Mouse (Mus musculus): ENCODE results near the gene Pias4. TPM values are rescaled to one million over a fixed set of nuclear protein-coding genes. Genes with fewer than 3 reads are reported as not detected.
"Not testable (repeated sequence)": the region's sequence is repeated elsewhere in the genome, so short reads cannot be mapped to it uniquely, and the experiment has no call there.

Pias4 gene
- 52.5 and 54.4 TPM in 2 replicates for polyA plus RNA-seq (2015; fragmentation: Nextera tagmentation; extraction: Ambion mirVana)

- Histone ChIP-seq H3K9ac (ENCODE audit: low read depth, low read length) (peak within 1 kb of the TSS; percentile 88), H3K4me2 (ENCODE audit: low read depth, low read length) (peak within 1 kb of the TSS; percentile 81), H3K4me3 (ENCODE audit: low read length) (peak within 1 kb of the TSS; percentile 92), H3K27ac (ENCODE audit: low read length) (peak within 1 kb of the TSS; percentile 84), H3K27me3 (replicated peaks; ENCODE audit: control insufficient read depth, insufficient read depth, low read length) (no peaks in the 10 kb centered on the region), H3K4me1 (ENCODE audit: control insufficient read depth, insufficient read depth, low read length) (peaks cover 27% of the 10 kb centered on the region), H3K36me3 (ENCODE audit: control insufficient read depth, insufficient read depth, low read length) (peaks cover 6% of the 10 kb centered on the region; the same call in 1 of the 2 replicates), H3K9me3 (ENCODE audit: control insufficient read depth, low read length) (no peaks in the 10 kb centered on the region)
- ATAC-seq: peak; percentile 89
- WGBS: under 1% methylated on average over 58 of the region's 64 CpGs
These were observed at the start of gene Pias4 for GRCm38 (mm10) chr10:81167200-81168086. Gene Pias4, minus strand, starts transcription at chr10:81167923.

- not testable (repeated sequence) for H3K4me1 ChIP-seq (ENCODE audit: control insufficient read depth, insufficient read depth, low read length); ATAC-seq; H3K36me3 ChIP-seq (ENCODE audit: control insufficient read depth, insufficient read depth, low read length); H3K4me2 ChIP-seq (ENCODE audit: low read depth, low read length); H3K4me3 ChIP-seq (ENCODE audit: low read length); H3K27me3 ChIP-seq (replicated peaks; ENCODE audit: control insufficient read depth, insufficient read depth, low read length); H3K9ac ChIP-seq (ENCODE audit: low read depth, low read length); H3K27ac ChIP-seq (ENCODE audit: low read length); H3K9me3 ChIP-seq (ENCODE audit: control insufficient read depth, low read length)
- WGBS: 26% methylated on average over 1 of the region's 1 CpGs
These were observed 49.5 kb upstream of the Pias4 start for GRCm38 (mm10) chr10:81217267-81217666.

- Histone ChIP-seq H3K4me1 (ENCODE audit: control insufficient read depth, insufficient read depth, low read length) (no peaks in the 10 kb centered on the region; the same call in 1 of the 2 replicates), H3K36me3 (ENCODE audit: control insufficient read depth, insufficient read depth, low read length) (no peaks in the 10 kb centered on the region), H3K27me3 (replicated peaks; ENCODE audit: control insufficient read depth, insufficient read depth, low read length) (no peaks in the 10 kb centered on the region), H3K4me2 (ENCODE audit: low read depth, low read length) (no peak overlapping the region), H3K27ac (ENCODE audit: low read length) (no peak overlapping the region), H3K4me3 (ENCODE audit: low read length) (no peak overlapping the region), H3K9me3 (ENCODE audit: control insufficient read depth, low read length) (no peaks in the 10 kb centered on the region), H3K9ac (ENCODE audit: low read depth, low read length) (no peak overlapping the region)
- ATAC-seq: no peak
- 86% methylated on average over 6 of the region's 6 CpGs for WGBS
These were observed 49.1 kb upstream of the Pias4 start for GRCm38 (mm10) chr10:81216810-81217209.

GRCm38 (mm10) chr10:81216260-81216659, 48.5 kb upstream of the Pias4 start:
- ATAC-seq: no peak
- Histone ChIP-seq H3K27ac (ENCODE audit: low read length) (no peak overlapping the region), H3K4me2 (ENCODE audit: low read depth, low read length) (no peak overlapping the region), H3K36me3 (ENCODE audit: control insufficient read depth, insufficient read depth, low read length) (no peaks in the 10 kb centered on the region), H3K27me3 (replicated peaks; ENCODE audit: control insufficient read depth, insufficient read depth, low read length) (no peaks in the 10 kb centered on the region), H3K4me3 (ENCODE audit: low read length) (no peak overlapping the region), H3K4me1 (ENCODE audit: control insufficient read depth, insufficient read depth, low read length) (no peaks in the 10 kb centered on the region), H3K9me3 (ENCODE audit: control insufficient read depth, low read length) (no peaks in the 10 kb centered on the region), H3K9ac (ENCODE audit: low read depth, low read length) (no peak overlapping the region)
- whole genome bisulfite sequencing: 88% methylated on average over 6 of the region's 6 CpGs

GRCm38 (mm10) chr10:81210154-81210553, 42.4 kb upstream of the Pias4 start:
- Histone ChIP-seq H3K27me3 (replicated peaks; ENCODE audit: control insufficient read depth, insufficient read depth, low read length) (no peaks in the 10 kb centered on the region), H3K4me1 (ENCODE audit: control insufficient read depth, insufficient read depth, low read length) (no peaks in the 10 kb centered on the region), H3K9me3 (ENCODE audit: control insufficient read depth, low read length) (no peaks in the 10 kb centered on the region), H3K27ac (ENCODE audit: low read length) (no peak overlapping the region), H3K4me2 (ENCODE audit: low read depth, low read length) (no peak overlapping the region), H3K4me3 (ENCODE audit: low read length) (no peak overlapping the region), H3K36me3 (ENCODE audit: control insufficient read depth, insufficient read depth, low read length) (no peaks in the 10 kb centered on the region), H3K9ac (ENCODE audit: low read depth, low read length) (no peak overlapping the region)
- WGBS: 93% methylated on average over 5 of the region's 5 CpGs
- no peak for ATAC-seq

GRCm38 (mm10) chr10:81204137-81204536, 36.4 kb upstream of the Pias4 start:
- Histone ChIP-seq H3K9ac (ENCODE audit: low read depth, low read length) (no peak overlapping the region), H3K27me3 (replicated peaks; ENCODE audit: control insufficient read depth, insufficient read depth, low read length) (no peaks in the 10 kb centered on the region), H3K4me3 (ENCODE audit: low read length) (no peak overlapping the region), H3K4me2 (ENCODE audit: low read depth, low read length) (no peak overlapping the region), H3K27ac (ENCODE audit: low read length) (no peak overlapping the region), H3K4me1 (ENCODE audit: control insufficient read depth, insufficient read depth, low read length) (peaks cover 5% of the 10 kb centered on the region), H3K9me3 (ENCODE audit: control insufficient read depth, low read length) (no peaks in the 10 kb centered on the region), H3K36me3 (ENCODE audit: control insufficient read depth, insufficient read depth, low read length) (no peaks in the 10 kb centered on the region)
- 77% methylated on average over 4 of the region's 4 CpGs for WGBS
- ATAC-seq: no peak

GRCm38 (mm10) chr10:81202978-81203720, 35.4 kb upstream of the Pias4 start:
- no peaks in the 10 kb centered on the region for H3K36me3 ChIP-seq (ENCODE audit: control insufficient read depth, insufficient read depth, low read length)
- no peaks in the 10 kb centered on the region for H3K27me3 ChIP-seq (replicated peaks; ENCODE audit: control insufficient read depth, insufficient read depth, low read length)
- H3K4me2 ChIP-seq (ENCODE audit: low read depth, low read length): no peak overlapping the region
- 56% methylated on average over 8 of the region's 8 CpGs for WGBS
- no peaks in the 10 kb centered on the region for H3K9me3 ChIP-seq (ENCODE audit: control insufficient read depth, low read length)
- no peak overlapping the region for H3K9ac ChIP-seq (ENCODE audit: low read depth, low read length)
- ATAC-seq: peak; percentile 94
- peak overlapping the region; percentile 68; the same call in 1 of the 2 replicates for H3K27ac ChIP-seq (ENCODE audit: low read length)
- H3K4me1 ChIP-seq (ENCODE audit: control insufficient read depth, insufficient read depth, low read length): peaks cover 5% of the 10 kb centered on the region
- H3K4me3 ChIP-seq (ENCODE audit: low read length): no peak overlapping the region

GRCm38 (mm10) chr10:81201807-81202758, 34.4 kb upstream of the Pias4 start, which contains the start of gene Nmrk2:
Gene Nmrk2, minus strand, starts transcription at chr10:81202051.
- no peak within 1 kb of the TSS for H3K9ac ChIP-seq (ENCODE audit: low read depth, low read length)
- ATAC-seq: no peak

More at GRCm38 (mm10) chr10:81201807-81202758, 34.4 kb upstream of the Pias4 start, which contains the start of gene Nmrk2:
- no peaks in the 10 kb centered on the region for H3K27me3 ChIP-seq (replicated peaks; ENCODE audit: control insufficient read depth, insufficient read depth, low read length)
- no peaks in the 10 kb centered on the region for H3K9me3 ChIP-seq (ENCODE audit: control insufficient read depth, low read length)
- no peaks in the 10 kb centered on the region for H3K36me3 ChIP-seq (ENCODE audit: control insufficient read depth, insufficient read depth, low read length)
- peaks cover 5% of the 10 kb centered on the region for H3K4me1 ChIP-seq (ENCODE audit: control insufficient read depth, insufficient read depth, low read length)
- no peak within 1 kb of the TSS for H3K4me3 ChIP-seq (ENCODE audit: low read length)
- WGBS: 58% methylated on average over 13 of the region's 13 CpGs
- no peak within 1 kb of the TSS for H3K27ac ChIP-seq (ENCODE audit: low read length)
- H3K4me2 ChIP-seq (ENCODE audit: low read depth, low read length): no peak within 1 kb of the TSS

All from intestine, embryonic 16.5 days (tissue).